Mouse (Mus musculus) layer of hippocampus, adult 2 months (tissue): ENCODE measurements around the gene Tmem210. TPM values are rescaled to one million over a fixed set of nuclear protein-coding genes. Genes with fewer than 3 reads are reported as not detected.

Source experiments
- DNase-seq, 2 experiments: peaks; one replicate each; pipeline ENCODE4 v3.0.0; 2022; ENCODE audit warnings: low spot score in 2 of 2
- H3K27ac ChIP-seq: fragments of 200-600 bp; 2 replicates; pipeline ENCODE4 v1.8.1; 2022
- H3K4me3 ChIP-seq: fragments of 200-600 bp; 2 replicates; pipeline ENCODE4 v1.8.1; 2022; ENCODE audit warnings: mild to moderate bottlenecking
- CTCF ChIP-seq: fragments of 200-600 bp; conservative IDR thresholded peaks from 2 replicates; pipeline ENCODE4 v1.8.1; 2022; ENCODE audit warnings: antibody characterized with exemption, mild to moderate bottlenecking, moderate library complexity
- total RNA-seq, 2 experiments: library from RNA; stranded (reverse); gene quantifications; 2 replicates each; pipeline ENCODE4 v1.2.3; 2021

Gene Tmem210
- total RNA-seq, 2 experiments from 2014 or later: not detected

GRCm38 (mm10) chr2:25272515-25272914, 15.4 kb upstream of the Tmem210 start:
- H3K27ac ChIP-seq: peak overlapping the region; percentile 89
- peak overlapping the region; percentile 96 for H3K4me3 ChIP-seq
- no peak for TF ChIP-seq CTCF
- DNase-seq: no peak

GRCm38 (mm10) chr2:25273010-25273409, 14.9 kb upstream of the Tmem210 start:
- peak overlapping the region; percentile 89; the same call in 1 of the 2 replicates for H3K27ac ChIP-seq
- peak overlapping the region; percentile 96 for H3K4me3 ChIP-seq
- DNase-seq: no peak
- no peak for TF ChIP-seq CTCF

- peak; percentile 86 to 90 for DNase-seq
- Histone ChIP-seq H3K27ac (no peak overlapping the region), H3K4me3 (no peak overlapping the region)
- peak; percentile 91 for TF ChIP-seq CTCF
Observed at GRCm38 (mm10) chr2:25278928-25279882, 8.7 kb upstream of the Tmem210 start.

DNA sequence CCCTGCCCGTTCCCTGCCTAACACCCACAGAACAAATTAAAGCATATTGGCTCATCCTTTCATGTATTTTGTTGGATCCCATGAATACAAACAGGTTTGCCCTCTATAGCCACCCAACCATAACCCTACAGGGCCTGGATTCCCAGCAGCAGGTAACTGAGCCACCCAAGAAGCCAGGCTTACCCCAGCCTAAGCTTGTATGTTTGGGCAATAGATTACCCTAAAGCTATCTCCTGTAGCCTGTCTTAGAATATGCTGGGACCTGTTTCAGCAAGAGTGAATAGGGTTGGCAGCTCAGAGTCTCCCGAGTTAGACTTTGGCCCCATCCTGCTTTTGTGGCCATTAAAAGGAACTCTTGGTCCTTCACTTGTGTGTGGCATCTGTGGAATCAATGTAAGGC, 2.4 kb upstream of the Tmem210 start:
- Histone ChIP-seq H3K27ac (peak overlapping the region; percentile 23; the same call in 1 of the 2 replicates), H3K4me3 (no peak overlapping the region)
- TF ChIP-seq CTCF: no peak
- no peak for DNase-seq

- no peak for TF ChIP-seq CTCF
- H3K27ac ChIP-seq: peak overlapping the region; percentile 92
- DNase-seq: no peak
- no peak overlapping the region for H3K4me3 ChIP-seq
Observed at GRCm38 (mm10) chr2:25286314-25286713, 1.6 kb upstream of the Tmem210 start.

DNA sequence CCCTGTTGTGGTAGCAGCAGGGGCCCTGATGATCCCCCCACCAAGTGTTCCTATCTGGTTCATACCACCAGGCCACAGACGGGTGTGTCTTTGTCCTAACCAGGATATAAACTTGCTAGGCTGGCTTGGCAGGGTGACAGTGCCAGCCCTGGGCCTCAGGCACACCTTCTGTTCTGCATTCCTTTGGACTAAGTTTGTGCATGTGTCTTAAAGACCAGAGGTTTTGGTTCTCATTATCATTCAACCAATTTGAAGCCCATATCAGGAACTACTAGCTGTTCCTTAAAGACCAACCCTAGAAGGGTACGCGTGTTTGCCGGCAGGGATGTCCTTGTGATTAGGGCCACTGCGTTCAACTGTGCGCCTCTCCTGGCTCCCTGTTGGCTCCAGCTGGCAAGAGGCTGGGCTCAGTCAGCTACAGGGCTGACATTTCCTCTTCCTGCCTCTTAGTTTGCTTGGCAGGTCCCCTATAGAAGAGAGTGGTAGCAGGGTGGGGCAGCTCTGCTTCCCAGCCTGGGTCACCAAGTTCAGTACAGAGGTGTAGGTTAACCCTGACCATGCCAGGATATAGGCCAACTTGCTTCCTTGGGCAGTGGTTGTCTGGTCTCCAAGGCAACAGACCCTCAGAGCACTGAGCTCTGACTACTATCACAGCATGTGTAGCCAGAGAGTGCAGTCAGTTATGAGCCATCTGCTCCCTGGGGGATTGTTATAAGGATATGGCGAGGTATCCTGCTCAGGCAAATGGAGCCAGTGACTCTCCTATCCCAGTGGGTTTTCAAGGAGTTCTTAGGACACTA, 908 bp upstream of the Tmem210 start:
- Histone ChIP-seq H3K27ac (peak overlapping the region; percentile 92), H3K4me3 (no peak overlapping the region)
- no peak for TF ChIP-seq CTCF
- DNase-seq: peak in 1 of 2 experiments; percentile 52

GRCm38 (mm10) chr2:25288734-25289345, 895 bp downstream of the Tmem210 start:
- no peak overlapping the region for H3K4me3 ChIP-seq
- no peak for TF ChIP-seq CTCF
- DNase-seq: peak in 1 of 2 experiments; percentile 19
- peak overlapping the region; percentile 92; the same call in 1 of the 2 replicates for H3K27ac ChIP-seq

DNA sequence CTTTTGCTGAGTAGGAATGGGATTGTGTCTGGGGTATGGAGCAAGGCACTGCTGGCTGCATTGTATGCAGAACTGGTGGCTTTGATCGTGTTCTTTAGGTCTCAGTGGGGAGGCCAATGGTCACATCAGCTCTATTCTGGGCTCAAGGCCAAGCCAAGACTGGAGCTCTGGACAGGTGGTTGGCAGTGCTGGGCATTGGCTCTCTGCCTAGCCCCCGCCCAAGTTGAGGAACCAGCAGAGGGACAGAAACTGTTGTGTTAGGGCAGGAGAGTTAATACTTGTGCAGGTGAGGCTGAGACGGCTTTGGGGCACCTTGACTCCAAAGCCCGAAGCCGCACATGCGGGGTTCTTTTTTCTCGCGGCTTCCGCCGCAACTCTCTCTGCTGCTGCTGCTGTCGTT, 1.7 kb downstream of the Tmem210 start, which contains the start of gene Lrrc26:
Lrrc26 (plus strand) TSS at position 265 of the 400 bp plus-strand sequence.
- H3K4me3 ChIP-seq: peak within 1 kb of the TSS; percentile 8; the same call in 1 of the 2 replicates
- H3K27ac ChIP-seq: peak within 1 kb of the TSS; percentile 92
- TF ChIP-seq CTCF: no peak
- DNase-seq: peak in 1 of 2 experiments; percentile 3

DNA sequence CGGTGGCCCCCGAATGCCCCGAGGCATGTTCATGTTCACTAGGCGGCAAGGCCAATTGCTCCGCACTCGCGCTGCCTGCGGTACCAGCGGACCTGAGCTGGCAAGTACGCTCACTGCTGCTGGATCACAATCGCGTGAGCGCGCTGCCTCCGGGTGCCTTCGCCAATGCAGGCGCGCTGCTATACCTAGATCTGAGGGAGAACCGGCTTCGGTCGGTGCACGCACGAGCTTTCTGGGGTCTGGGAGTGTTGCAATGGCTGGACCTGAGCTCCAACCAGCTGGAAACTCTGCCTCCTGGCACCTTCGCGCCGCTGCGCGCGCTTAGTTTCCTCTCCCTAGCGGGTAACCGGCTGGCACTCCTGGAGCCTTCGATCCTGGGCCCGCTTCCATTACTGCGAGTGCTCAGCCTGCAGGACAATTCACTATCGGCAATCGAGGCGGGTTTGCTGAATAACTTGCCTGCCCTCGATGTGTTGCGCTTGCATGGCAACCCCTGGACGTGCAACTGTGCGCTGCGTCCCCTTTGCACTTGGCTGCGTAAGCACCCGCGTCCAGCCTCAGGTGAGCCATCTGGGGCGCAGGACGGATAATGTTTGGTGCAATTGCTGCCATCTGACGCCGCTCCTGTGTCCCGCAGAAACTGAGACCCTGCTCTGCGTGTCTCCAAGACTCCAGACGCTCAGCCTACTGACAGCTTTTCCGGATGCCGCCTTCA, 2.3 kb downstream of the Tmem210 start:
- peak; percentile 35 to 61 for DNase-seq
- Histone ChIP-seq H3K27ac (peak overlapping the region; percentile 92), H3K4me3 (peak overlapping the region; percentile 8; the same call in 1 of the 2 replicates)
- TF ChIP-seq CTCF: no peak

GRCm38 (mm10) chr2:25290816-25291130, 2.8 kb downstream of the Tmem210 start:
- DNase-seq: no peak
- Histone ChIP-seq H3K4me3 (no peak overlapping the region), H3K27ac (peak overlapping the region; percentile 92)
- no peak for TF ChIP-seq CTCF

DNA sequence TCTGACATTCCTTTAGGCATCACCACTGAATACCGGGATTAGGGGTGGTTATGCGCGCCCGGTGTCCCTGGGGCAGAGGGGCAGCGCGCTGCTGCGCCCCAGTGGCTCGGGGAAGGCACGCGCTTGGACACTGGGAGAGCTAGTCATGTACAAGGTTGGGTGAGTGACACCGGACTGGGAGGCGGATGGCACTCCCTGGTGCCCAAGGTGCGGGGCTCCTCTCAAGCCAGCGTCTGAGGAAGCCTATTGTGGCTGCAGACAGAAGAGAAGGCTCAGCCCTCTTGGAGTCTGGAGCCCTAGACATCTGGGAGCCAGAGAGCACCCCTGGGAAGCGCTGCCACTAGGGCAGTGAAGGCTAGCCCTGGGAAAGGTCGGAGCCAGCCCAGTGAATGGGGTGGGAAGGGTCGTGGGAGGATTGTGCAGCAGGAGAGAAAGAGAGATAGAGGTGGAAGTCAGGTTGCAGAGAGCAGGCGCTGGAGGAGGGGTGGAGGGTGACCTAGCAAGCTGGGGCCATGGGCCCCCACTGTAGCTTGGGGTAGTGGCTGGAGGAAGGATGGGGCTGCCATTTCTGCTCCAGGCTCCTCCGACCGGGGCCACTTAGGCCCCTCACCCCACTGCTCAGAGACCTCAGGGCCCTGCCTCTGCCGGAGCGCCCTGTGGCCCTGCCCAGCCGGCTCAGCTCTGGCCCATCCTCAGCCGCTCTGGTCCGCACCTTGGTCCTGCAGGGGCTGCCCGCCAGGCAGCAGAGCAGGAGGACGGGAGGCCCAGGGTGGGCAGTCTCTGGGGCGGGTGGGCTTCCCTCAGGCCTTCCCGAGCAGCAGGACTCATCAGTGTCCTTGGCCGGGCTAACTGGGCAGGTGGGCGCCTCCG, 3.5 kb downstream of the Tmem210 start:
- peak in 1 of 2 experiments; percentile 4 for DNase-seq
- peak; percentile 54 for TF ChIP-seq CTCF
- H3K27ac ChIP-seq: peak overlapping the region; percentile 92
- no peak overlapping the region; the same call in 1 of the 2 replicates for H3K4me3 ChIP-seq
